Mouse (Mus musculus) ES-E14 (cell line): ENCODE data around the gene Galm. TPM values are rescaled to one million over a fixed set of nuclear protein-coding genes. Genes with fewer than 3 reads are reported as not detected.

Experiments
- DNase-seq: peaks from one replicate; pipeline ENCODE4 v3.0.0-alpha.2; 2013; ENCODE audit warnings: low read depth, low spot score
- H3K27ac ChIP-seq: 2 replicates; pipeline ENCODE4 v1.5.1; 2012; ENCODE audit warnings: low read depth, mild to moderate bottlenecking, low read length, moderate library complexity, mixed read lengths; ENCODE audit not compliant: poor library complexity, insufficient read depth, severe bottlenecking
- H3K36me3 ChIP-seq: 2 replicates; pipeline ENCODE4 v1.6.1; 2012; ENCODE audit warnings: mild to moderate bottlenecking, low read length, moderate library complexity, mixed read lengths; ENCODE audit not compliant: control insufficient read depth, poor library complexity, insufficient read depth, severe bottlenecking
- H3K4me1 ChIP-seq, 2 experiments: fragments of 150-350 bp in 1 of 2; sonication (generic) in 1 of 2; 2 replicates each; pipeline ENCODE4 v1.6.1; 2012; ENCODE audit warnings: low read length in 2 of 2, mild to moderate bottlenecking in 1 of 2, mixed read lengths in 1 of 2; ENCODE audit not compliant: control insufficient read depth in 2 of 2, insufficient read depth in 2 of 2, poor library complexity in 1 of 2
- H3K4me3 ChIP-seq, 2 experiments: fragments of 150-350 bp in 1 of 2; sonication (generic) in 1 of 2; 2 replicates each; pipeline ENCODE4 v1.5.1; 2012; ENCODE audit warnings: low read length in 2 of 2, low read depth in 1 of 2, mild to moderate bottlenecking in 1 of 2, mixed read lengths in 1 of 2; ENCODE audit not compliant: insufficient read depth in 1 of 2, poor library complexity in 1 of 2, severe bottlenecking in 1 of 2
- H3K9ac ChIP-seq: 2 replicates; pipeline ENCODE4 v1.6.1; 2012; ENCODE audit warnings: low read depth, mild to moderate bottlenecking, low read length, mixed read lengths; ENCODE audit not compliant: poor library complexity, insufficient read depth, severe bottlenecking
- H3K9me3 ChIP-seq: fragments of 150-350 bp; sonication (generic); 2 replicates; pipeline ENCODE4 v1.6.1; 2012; ENCODE audit warnings: low read depth, mild to moderate bottlenecking, low read length; ENCODE audit not compliant: control insufficient read depth, insufficient read depth
- CHD2 ChIP-seq: IDR thresholded peaks from 2 replicates; pipeline ENCODE4 v1.6.1; 2014; ENCODE audit warnings: mild to moderate bottlenecking, low read depth, low read length, inconsistent platforms
- HCFC1 ChIP-seq: IDR thresholded peaks from 2 replicates; pipeline ENCODE4 v1.6.1; 2012; ENCODE audit warnings: low read length, inconsistent platforms, borderline replicate concordance; ENCODE audit not compliant: insufficient read depth
- MAFK ChIP-seq: IDR thresholded peaks from 2 replicates; pipeline ENCODE4 v1.6.1; 2014; ENCODE audit warnings: mild to moderate bottlenecking, low read depth, low read length, inconsistent platforms; ENCODE audit not compliant: insufficient read depth
- ZC3H11A ChIP-seq: IDR thresholded peaks from 2 replicates; pipeline ENCODE4 v1.6.1; 2012; ENCODE audit warnings: low read depth, mild to moderate bottlenecking, inconsistent platforms, low read length, borderline replicate concordance
- ZNF384 ChIP-seq: IDR thresholded peaks from 2 replicates; pipeline ENCODE4 v1.6.1; 2012; ENCODE audit warnings: low read depth, low read length, inconsistent platforms
- in situ Hi-C, 2 experiments: fragments of 600-800 bp; cut with MboI; formaldehyde crosslinking; loops; one replicate each; pipeline ENCODE4 v1.15.1; 2025; ENCODE audit warnings: low sequenced_read_pairs in 2 of 2, inconsistent platforms in 1 of 2; ENCODE audit not compliant: unreplicated experiment in 2 of 2
- total RNA-seq: library from RNA; depleted of rRNA; stranded (reverse); fragments of 300-350 nt; gene quantifications from 2 replicates; pipeline ENCODE4 v1.2.3, GENCODE M21; 2012

Galm gene
- total RNA-seq, 1 experiment: 5.3 TPM

- no peak for DNase-seq
- Histone ChIP-seq H3K36me3 (no peaks in the 10 kb centered on the region), H3K4me3 (no peak overlapping the region), H3K9me3 (no peaks in the 10 kb centered on the region), H3K27ac (no peak overlapping the region), H3K9ac (no peak overlapping the region), H3K4me1 (no peaks in the 10 kb centered on the region)
- TF ChIP-seq HCFC1 (no peak), CHD2 (no peak), ZNF384 (no peak), ZC3H11A (no peak), MAFK (no peak)
- in situ Hi-C loops: no loop called here
Observed at GRCm38 (mm10) chr17:80126166-80126565, 1.1 kb upstream of the Galm start.

- no peak overlapping the region for H3K27ac ChIP-seq
- no peak for DNase-seq
- no peaks in the 10 kb centered on the region for H3K9me3 ChIP-seq
- in situ Hi-C loops: no loop called here
- TF ChIP-seq ZNF384: no peak
- TF ChIP-seq ZC3H11A: no peak
- TF ChIP-seq CHD2: no peak
- TF ChIP-seq HCFC1: no peak
- TF ChIP-seq MAFK: no peak
- no peaks in the 10 kb centered on the region for H3K36me3 ChIP-seq
- 0 out of 4 replicates have a peak overlapping the region, but pooled peaks of 1 of the 2 experiments have one; percentile 64 for H3K4me3 ChIP-seq
- no peak overlapping the region for H3K9ac ChIP-seq
- no peaks in the 10 kb centered on the region for H3K4me1 ChIP-seq
Observed at GRCm38 (mm10) chr17:80128476-80128990, 1.3 kb downstream of the Galm start.

- no peak for DNase-seq
- no peak for TF ChIP-seq MAFK
- TF ChIP-seq ZC3H11A: no peak
- TF ChIP-seq CHD2: no peak
- no peak for TF ChIP-seq HCFC1
- TF ChIP-seq ZNF384: no peak
- in situ Hi-C loops: no loop called here
Observed at GRCm38 (mm10) chr17:80129387-80129786, 2.1 kb downstream of the Galm start.

GRCm38 (mm10) chr17:80130718-80131430 is 3.6 kb downstream of the Galm start:
- H3K9me3 ChIP-seq: no peaks in the 10 kb centered on the region
- no peak for DNase-seq
- H3K4me1 ChIP-seq: no peaks in the 10 kb centered on the region
- no peak overlapping the region for H3K27ac ChIP-seq
- no peak overlapping the region for H3K4me3 ChIP-seq
- no peak overlapping the region for H3K9ac ChIP-seq
- H3K36me3 ChIP-seq: no peaks in the 10 kb centered on the region
- in situ Hi-C loops: no loop called here
- no peak for TF ChIP-seq HCFC1
- no peak for TF ChIP-seq CHD2
- no peak for TF ChIP-seq ZNF384

More at GRCm38 (mm10) chr17:80129387-80129786, 2.1 kb downstream of the Galm start:
- Histone ChIP-seq H3K9ac (no peak overlapping the region), H3K36me3 (no peaks in the 10 kb centered on the region), H3K27ac (no peak overlapping the region), H3K4me3 (no peak overlapping the region), H3K9me3 (no peaks in the 10 kb centered on the region), H3K4me1 (no peaks in the 10 kb centered on the region)
